Mouse (Mus musculus) megakaryocyte, embryonic 14.5 days (primary cell): ENCODE results near the gene Gapdhs.

Experiments used
- FLI1 ChIP-seq: IDR thresholded peaks from 2 replicates; pipeline ENCODE4 v1.6.1; 2012; ENCODE audit warnings: low read length, inconsistent platforms, mixed read lengths
- GATA1 ChIP-seq: IDR thresholded peaks from 3 replicates; pipeline ENCODE4 v1.6.1; 2012; ENCODE audit warnings: mixed read lengths, low read length, inconsistent platforms, borderline replicate concordance

DNA sequence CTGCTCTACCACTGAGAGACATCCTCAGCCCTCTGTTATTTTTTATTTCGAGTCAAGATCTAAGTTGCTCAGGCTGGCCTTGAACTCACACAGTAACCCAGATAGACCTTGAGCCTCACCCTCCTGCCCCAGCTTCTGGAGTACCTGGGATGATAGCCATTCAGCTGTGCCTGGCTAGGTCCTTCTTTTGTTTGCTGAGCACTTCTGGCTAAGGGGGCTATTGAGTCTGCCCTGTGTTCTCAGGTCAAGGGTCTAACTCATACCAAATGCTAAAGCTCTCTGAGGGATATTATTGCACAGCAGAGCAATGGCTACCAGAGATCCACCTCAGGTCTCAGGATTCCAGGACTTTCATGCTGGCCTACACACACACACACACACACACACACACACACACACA is 41.7 kb upstream of the Gapdhs start:
- no peak for TF ChIP-seq FLI1
- TF ChIP-seq GATA1, result no peak
